Mouse (Mus musculus) pancreas, adult 10 weeks (tissue): ENCODE data around the gene Ahcy. TPM values are rescaled to one million over a fixed set of nuclear protein-coding genes. Genes with fewer than 3 reads are reported as not detected.

Experiments
- polyA plus RNA-seq: library from polyadenylated mRNA; stranded (reverse); fragments of 350-450 nt; fragmentation: Illumina TruSeq; extraction: RNeasy Lipid Tissue Mini Kit (QIAGEN cat#74804); gene quantifications from one replicate; pipeline ENCODE4 v1.2.3, GENCODE M21; 2015; ENCODE audit warnings: low read depth, low replicate concordance; ENCODE audit not compliant: insufficient read depth

The Ahcy gene
- polyA plus RNA-seq = 81.2 TPM

GRCm38 (mm10) chr2:155073978-155074765 is at the start of gene Ahcy:
TSS of gene Ahcy (minus strand) at chr2:155074497.

GRCm38 (mm10) chr2:155018251-155018755 is 56.0 kb downstream of the Ahcy start, which contains the start of gene Gm14226:
TSS of gene Gm14226 (plus strand) at chr2:155018266.

Other genes starting within 250 kb of the Ahcy start
- 26.5 TPM for gene Eif2s2, start 181.6 kb downstream of the Ahcy start, polyA plus RNA-seq
- gene Gm14226, start 56.2 kb downstream of the Ahcy start, polyA plus RNA-seq = 0.57 TPM
- gene Itch, start 59.0 kb upstream of the Ahcy start, polyA plus RNA-seq = 7.0 TPM
- gene Dynlrb1, start 162.0 kb upstream of the Ahcy start, polyA plus RNA-seq = 60.0 TPM
- gene Map1lc3a, start 201.8 kb upstream of the Ahcy start, polyA plus RNA-seq = 36.9 TPM